Mouse (Mus musculus) bone marrow macrophage, adult 2 months (primary cell): Measurements from ENCODE around the gene Ccdc146.

Source experiments
- CTCF ChIP-seq: IDR thresholded peaks from 2 replicates; pipeline ENCODE4 v1.5.1; 2012; ENCODE audit warnings: low read depth, mild to moderate bottlenecking, low read length, moderate library complexity
- POLR2A ChIP-seq: IDR thresholded peaks from 2 replicates; pipeline ENCODE4 v1.6.1; 2012; ENCODE audit warnings: mild to moderate bottlenecking, low read depth, low read length, borderline replicate concordance

GRCm38 (mm10) chr5:21267090-21267489 is 157.4 kb downstream of the Ccdc146 start:
- TF ChIP-seq POLR2A, result no peak
- TF ChIP-seq CTCF, result no peak
